Mouse (Mus musculus): ENCODE data around the gene Ipcef1.
"Not testable (repeated sequence)": the region's sequence is repeated elsewhere in the genome, so short reads cannot be mapped to it uniquely, and the experiment has no call there.

Ipcef1 gene

GRCm38 (mm10) chr10:7035547-7035946, 16.7 kb downstream of the Ipcef1 start:
- DNase-seq (ENCODE audit: low spot score), result no peak

DNA sequence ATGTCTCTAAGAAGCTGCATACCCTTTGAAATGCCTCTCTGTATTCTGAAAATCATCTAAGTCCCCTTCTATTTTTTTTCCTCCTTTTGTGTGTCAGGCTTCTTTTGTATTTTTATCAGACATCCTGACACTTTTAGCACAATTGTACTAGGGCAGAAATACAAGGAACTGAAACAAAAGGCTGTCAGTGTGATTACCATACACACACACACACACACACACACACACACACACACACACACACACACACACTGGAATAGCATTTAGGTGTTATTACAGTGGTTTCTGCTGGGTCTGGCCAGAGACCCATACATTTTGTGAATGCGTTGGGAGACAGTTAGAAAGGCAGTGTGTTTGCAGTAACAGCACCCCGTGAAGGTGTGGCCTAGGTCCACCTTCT, 18.8 kb downstream of the Ipcef1 start:
- DNase-seq (ENCODE audit: low spot score), result no peak

- no peak for DNase-seq (ENCODE audit: low spot score)
These were observed 27.2 kb downstream of the Ipcef1 start for GRCm38 (mm10) chr10:7025028-7025427.

DNA sequence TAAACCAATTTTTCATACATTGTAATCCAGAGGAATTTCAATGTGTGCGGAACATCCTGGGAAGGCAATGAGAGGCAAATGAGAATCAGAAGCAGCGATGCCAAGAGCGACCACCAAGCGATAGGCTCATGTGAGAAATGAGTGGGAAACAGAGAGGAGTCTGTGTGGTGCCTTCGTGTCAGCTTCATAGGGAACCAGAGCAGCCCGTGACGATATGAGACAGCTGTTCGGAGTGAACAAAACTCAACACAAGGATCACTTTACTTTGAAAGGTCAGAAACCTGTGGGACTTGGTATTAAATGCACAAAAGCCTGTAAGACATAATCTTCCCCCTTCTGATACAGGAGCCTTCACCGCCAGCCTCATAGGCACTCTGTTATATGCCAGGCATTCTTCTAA, 31.7 kb downstream of the Ipcef1 start:
- DNase-seq (ENCODE audit: low spot score), result no peak

DNA sequence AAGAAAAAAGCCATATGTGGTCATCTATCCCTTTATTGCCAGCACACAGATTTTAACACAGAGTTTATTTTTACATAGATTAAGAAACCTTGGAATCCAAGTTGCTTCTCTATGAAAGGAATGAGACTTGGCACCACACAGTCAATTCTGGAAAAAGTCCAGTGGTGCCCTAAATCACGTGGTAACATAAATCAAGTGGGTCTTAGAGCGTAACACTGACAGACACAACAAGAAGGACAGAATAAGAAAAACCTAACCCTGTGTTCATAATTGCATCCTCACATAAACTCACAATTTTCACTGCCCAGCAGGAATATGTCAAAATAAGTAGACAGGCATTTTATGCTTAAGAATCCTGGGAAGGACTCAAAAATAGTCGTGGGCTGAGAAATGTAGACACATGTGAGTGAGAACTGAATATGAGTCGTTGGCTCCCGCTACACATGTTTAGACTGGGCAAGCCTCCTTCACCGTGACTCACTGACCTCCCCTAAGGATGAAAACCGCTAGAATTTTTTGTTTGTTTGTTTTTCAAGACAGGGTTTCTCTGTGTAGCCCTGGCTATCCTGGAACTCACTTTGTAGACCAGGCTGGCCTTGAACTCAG, 32.4 kb downstream of the Ipcef1 start:
- DNase-seq (ENCODE audit: low spot score), result no peak

GRCm38 (mm10) chr10:7015199-7015598, 37.1 kb downstream of the Ipcef1 start:
- DNase-seq (ENCODE audit: low spot score), result no peak

- no peak for DNase-seq (ENCODE audit: low spot score)
These were observed 41.7 kb downstream of the Ipcef1 start for GRCm38 (mm10) chr10:7010543-7010942.

DNA sequence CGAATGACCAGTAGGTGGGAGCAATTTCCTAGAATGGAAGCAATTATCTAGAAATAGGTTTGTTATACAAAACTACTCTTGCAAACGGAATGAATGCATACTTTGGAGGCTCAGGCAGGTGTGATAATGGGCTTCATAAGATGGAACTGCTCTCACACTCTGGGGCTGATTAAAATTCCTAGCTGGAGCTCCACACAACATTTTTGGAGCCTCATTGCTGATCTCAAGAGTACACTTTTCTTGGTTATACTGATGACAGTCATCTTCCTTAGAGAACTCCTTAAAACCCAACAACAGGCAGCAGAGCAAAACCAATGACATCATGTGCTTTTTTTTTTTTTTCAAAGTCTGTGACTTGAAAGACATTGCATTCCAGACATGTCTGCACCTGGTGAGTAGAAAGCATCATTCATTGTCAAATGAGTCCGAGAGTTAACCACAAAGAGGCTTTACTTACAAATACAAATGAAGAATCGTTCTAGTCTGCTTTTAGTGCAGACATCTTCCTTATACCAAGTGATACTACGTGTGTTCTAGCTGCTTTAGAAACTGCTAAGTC, 47.2 kb downstream of the Ipcef1 start:
- DNase-seq (ENCODE audit: low spot score), result no peak

DNA sequence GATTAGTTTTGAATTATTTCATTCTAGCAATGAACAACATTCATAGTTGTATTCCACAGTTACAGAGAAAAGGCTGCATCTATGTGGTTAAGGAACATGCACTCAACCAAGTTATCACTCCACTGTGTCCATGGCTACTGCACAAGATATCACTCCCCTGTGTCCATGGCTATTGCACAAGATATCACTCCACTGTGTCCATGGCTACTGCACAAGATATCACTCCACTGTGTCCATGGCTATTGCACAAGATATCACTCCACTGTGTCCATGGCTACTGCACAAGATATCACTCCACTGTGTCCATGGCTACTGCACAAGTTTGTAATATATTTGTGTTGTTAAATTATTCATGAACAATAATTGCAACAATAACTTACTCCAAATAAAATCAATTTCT, 48.4 kb downstream of the Ipcef1 start:
- not testable (repeated sequence) for DNase-seq (ENCODE audit: low spot score)

DNA sequence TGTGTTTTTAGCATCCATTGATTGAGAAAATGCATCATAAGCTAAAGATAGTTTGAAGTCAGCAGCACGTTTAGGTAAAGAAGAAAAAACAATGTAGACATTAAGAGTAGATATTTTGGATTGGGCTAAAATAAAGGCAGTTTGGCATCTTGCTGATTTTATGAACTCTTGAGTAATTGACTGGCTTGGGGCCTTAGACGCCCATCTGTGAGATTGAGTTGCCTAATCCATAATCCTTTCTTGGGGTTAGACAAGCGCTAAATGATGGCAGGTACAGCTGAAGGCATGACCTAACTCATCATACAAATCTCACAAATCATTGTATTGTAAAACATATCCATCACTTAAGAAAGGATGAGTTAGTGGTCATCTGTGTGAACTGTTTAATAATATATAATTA, 52.9 kb downstream of the Ipcef1 start:
- no peak for DNase-seq (ENCODE audit: low spot score)

DNA sequence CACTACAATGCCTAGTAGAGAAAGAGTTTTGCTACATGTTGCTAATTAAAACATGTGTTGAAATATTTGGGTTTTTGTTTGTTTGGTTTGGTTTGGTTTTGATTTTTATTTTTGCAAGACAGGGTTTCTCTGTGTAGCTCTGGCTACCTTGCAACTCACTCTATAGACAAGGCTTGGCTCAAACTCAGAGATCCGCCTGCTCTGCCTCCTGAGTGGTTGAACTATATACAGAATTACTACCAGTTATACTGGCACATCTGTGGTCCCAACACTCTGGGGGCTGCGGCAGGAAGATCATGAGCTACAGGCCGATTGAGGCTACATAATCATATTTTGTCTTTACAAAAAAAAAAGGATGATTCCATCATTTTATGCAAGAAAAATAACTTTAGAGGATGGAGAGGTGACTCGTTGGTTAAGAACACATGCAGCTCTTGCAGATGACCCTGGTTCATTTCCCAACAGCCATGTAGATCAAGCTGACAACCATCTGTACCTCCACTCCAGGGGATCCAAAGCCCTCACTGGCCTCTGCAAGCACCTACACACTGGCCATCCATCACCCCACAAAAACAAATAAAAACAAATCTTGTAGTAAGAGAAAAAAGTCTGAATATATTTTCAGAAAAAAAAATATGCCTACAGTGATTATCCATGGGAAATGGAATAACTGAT, 53.6 kb downstream of the Ipcef1 start:
- no peak for DNase-seq (ENCODE audit: low spot score)

- no peak for DNase-seq (ENCODE audit: low spot score)
These were observed 55.4 kb downstream of the Ipcef1 start for GRCm38 (mm10) chr10:6996895-6997294.

GRCm38 (mm10) chr10:6988555-6988954, 63.7 kb downstream of the Ipcef1 start:
- DNase-seq (ENCODE audit: low spot score), result no peak

DNA sequence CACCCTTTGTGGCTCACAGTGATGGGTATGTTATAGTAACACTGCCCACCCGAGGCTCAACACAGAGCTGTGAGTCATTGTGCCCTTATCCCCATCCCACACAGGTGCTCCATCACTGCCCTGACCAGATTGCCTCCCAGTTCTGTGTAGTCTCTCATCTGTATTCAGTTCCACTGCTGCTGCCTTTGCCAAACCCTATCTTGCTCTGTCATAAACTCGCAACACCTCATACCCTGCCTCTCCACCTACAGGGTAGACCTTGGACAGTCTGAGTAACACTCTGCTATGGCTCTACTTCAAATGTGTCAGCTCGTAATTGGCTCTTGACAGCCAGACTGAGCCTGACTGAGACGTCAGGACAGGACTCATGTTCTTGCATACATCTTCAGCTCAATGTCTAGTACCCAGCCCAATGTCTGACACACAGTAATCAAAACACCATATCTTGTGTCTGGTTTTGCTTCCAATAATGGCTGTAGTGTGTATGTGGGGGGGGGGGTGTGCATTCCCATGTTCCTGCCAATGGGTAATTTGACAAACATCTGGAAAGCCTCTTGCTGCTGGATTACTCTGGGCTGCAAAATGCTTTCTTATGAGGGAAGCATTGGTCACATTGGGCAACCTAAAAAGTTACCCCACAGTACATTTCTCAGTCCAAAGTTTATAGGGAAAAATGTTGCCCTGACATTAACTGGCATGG, 64.7 kb downstream of the Ipcef1 start:
- DNase-seq (ENCODE audit: low spot score), result no peak

DNA sequence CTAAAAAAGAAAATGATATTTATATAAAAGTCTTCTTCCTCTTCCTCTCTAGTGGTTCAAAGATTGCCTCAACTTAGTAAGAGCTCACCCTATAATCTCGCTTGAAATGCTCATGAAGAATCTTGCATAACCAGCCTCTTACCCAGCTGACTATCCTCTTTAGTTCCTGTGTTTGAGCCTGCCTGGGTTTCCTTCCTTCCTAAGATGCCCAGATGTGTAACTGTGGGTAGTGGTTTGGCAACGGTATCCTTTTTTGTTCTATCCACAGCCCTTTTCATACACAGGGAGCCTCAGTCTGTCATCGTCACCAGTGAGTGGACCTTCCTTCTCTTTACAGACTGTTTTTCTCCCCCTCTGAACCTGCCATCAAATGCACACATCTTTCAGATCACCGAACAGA, 66.0 kb downstream of the Ipcef1 start:
- DNase-seq (ENCODE audit: low spot score), result no peak

- DNase-seq (ENCODE audit: low spot score), result no peak
These were observed 68.8 kb downstream of the Ipcef1 start for GRCm38 (mm10) chr10:6983431-6983830.

GRCm38 (mm10) chr10:6982751-6983151, 69.5 kb downstream of the Ipcef1 start:
- DNase-seq (ENCODE audit: low spot score), result peak; percentile 38

DNA sequence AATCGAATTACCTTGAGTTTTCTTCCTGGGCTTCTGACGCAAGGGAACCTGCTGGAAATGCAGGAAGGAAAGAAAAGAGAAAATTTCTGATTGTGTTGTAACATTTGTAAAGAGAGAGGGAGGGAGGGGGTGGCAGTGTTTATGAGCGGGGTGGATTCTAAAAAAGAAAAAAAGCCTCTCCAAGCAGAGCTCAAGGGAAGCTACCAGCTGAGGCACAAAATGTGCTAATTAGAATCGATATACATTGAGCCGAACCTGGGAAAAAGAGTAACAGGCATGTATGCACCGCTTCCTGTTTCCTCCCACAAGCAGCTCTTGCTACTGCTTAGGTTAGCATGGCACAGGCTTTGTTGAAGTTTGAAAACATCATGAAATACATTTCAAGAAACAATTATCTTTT, 72.0 kb downstream of the Ipcef1 start:
- DNase-seq (ENCODE audit: low spot score), result no peak

DNA sequence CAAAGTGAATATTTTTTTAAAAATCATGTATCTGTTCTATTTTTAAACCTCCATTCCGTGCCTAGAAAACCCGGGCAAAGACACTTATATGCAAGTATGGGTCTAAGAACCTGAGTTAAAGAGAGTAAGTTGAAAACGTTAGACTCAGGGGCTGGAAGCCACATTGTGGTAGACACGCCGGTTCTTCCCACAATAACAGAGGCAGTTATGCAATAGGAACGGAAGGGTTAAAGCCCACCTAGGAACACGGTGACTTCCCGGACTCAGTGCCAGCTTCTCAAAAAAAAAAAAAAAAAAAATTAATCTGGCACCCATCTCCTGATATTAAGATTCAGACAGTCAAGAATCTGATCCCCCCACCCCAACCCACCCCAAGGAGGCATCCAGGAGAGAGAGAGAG, 72.5 kb downstream of the Ipcef1 start:
- no peak for DNase-seq (ENCODE audit: low spot score)

- DNase-seq (ENCODE audit: low spot score), result no peak
These were observed 73.1 kb downstream of the Ipcef1 start for GRCm38 (mm10) chr10:6979216-6979615.

GRCm38 (mm10) chr10:6978733-6979132, 73.5 kb downstream of the Ipcef1 start:
- DNase-seq (ENCODE audit: low spot score), result no peak

GRCm38 (mm10) chr10:6977843-6978242, 74.4 kb downstream of the Ipcef1 start:
- DNase-seq (ENCODE audit: low spot score), result no peak

GRCm38 (mm10) chr10:6968334-6968733, 83.9 kb downstream of the Ipcef1 start:
- no peak for DNase-seq (ENCODE audit: low spot score)

Measured in lung, postnatal 25 days (tissue).